Mouse (Mus musculus) layer of hippocampus, adult 18-20 months (tissue): ENCODE results near the gene Tmem116. TPM values are rescaled to one million over a fixed set of nuclear protein-coding genes. Genes with fewer than 3 reads are reported as not detected.

Experiments used
- DNase-seq, 2 experiments: peaks; one replicate each; pipeline ENCODE4 v3.0.0; 2022; ENCODE audit warnings: low spot score in 2 of 2
- total RNA-seq, 2 experiments: library from RNA; stranded (reverse); gene quantifications; 2 replicates each; pipeline ENCODE4 v1.2.3; 2021

Gene Tmem116
- total RNA-seq, 2 experiments from 2014 or later = 8.4 to 8.9 TPM

DNA sequence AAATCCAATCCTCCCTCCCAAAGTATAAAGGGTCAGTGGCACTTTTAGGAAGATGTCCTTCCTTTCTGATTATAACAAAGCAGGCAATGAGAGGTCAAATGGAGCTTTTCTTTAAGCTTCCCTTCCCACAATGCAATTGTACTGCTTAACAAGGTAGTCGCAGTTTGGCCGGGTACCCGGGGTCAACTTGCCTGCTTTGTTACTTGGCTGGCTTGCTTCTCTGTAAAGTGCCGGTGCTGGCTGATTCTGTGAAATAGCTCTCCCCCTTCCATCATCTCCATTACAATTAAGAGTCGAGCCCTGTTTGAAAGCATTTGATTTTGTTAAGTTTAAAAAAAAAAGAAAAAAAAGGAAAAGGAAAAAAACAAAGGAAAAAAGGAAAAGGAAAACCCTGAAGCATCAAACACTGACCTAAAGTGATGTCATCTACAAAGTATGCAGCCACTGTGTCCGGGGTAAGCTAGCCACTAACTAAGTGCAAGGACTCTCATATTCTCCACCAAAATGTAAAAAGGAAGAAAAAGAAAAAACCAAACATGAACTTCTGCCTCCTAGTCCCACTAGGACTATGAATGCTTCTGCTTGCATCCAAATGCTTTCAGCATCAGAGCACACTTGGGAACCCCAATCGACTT is 85.3 kb downstream of the Tmem116 start:
- DNase-seq = no peak

DNA sequence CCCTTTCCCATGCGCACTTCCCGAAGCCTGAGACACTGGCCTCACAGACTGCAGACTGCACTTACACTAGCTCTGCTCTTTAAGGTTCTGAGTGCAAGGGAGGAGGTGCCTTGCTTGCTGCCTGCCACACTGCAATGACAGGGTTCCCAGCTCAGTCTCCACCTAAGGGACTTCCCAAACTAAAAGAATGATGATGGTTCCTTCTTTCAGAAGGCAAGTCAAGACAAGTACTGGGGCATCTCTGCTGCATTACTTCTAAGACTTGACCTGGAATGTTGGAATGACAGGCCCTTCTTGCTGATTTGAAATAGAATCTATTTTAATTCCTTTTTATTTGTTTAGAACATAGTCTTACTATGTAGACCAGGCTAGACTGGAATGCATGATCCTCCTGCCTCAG is 85.9 kb downstream of the Tmem116 start:
- DNase-seq = no peak

DNA sequence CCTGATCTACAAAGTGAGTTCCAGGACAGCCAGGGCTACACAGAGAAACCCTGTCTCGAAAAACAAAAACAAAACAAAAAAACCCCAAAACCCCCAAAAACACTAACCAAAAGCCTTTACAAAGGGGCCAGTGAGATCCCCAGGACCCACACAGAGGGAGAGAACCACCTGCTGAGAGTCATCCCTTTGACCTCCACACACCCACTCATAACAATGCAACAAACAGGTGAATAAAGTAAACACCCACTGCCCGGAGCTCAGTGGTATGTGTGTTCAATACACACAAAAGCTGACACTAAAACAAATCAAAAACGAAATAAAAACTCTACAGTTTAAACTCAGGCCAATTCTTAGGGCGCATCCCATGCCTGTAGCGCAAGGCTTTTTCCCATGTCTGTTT is 88.4 kb downstream of the Tmem116 start:
- DNase-seq = no peak

DNA sequence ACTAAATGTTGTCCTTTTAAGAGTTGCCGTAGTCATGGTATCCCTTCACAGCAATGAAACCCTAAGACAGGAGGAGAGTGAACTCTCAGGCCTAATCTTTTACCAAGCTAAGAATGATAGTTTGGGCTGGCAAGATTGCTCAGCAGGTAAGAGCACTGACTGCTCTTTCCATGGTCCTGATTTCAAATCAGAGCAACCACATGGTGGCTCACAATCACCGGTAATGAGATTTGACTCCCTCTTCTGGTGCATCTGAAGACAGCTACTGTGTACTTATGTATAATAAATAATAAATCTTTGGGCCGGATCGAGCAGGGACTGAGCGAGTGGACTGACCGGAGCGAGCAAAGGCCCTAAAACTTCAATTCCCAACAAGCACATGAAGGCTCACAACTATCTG is 89.5 kb downstream of the Tmem116 start:
- no peak for DNase-seq

DNA sequence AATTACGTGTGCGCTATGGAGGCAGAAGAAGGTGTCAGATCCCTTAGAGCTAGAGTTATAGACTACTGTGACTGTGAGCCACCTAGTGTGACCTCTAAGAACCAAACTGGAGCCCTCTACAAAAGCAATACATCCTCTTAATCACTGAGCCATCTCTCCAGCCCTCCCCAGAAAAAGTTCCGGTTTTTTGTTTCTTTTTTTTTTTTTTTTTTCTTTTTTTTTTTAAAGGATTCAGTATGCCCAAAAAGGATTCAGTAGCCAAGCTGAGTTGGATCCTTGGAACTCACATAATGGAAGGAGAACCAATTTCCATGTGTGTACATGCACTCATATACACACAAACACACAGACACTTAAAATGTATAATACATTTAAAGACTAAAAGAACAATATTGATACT is 91.7 kb downstream of the Tmem116 start:
- DNase-seq = no peak

DNA sequence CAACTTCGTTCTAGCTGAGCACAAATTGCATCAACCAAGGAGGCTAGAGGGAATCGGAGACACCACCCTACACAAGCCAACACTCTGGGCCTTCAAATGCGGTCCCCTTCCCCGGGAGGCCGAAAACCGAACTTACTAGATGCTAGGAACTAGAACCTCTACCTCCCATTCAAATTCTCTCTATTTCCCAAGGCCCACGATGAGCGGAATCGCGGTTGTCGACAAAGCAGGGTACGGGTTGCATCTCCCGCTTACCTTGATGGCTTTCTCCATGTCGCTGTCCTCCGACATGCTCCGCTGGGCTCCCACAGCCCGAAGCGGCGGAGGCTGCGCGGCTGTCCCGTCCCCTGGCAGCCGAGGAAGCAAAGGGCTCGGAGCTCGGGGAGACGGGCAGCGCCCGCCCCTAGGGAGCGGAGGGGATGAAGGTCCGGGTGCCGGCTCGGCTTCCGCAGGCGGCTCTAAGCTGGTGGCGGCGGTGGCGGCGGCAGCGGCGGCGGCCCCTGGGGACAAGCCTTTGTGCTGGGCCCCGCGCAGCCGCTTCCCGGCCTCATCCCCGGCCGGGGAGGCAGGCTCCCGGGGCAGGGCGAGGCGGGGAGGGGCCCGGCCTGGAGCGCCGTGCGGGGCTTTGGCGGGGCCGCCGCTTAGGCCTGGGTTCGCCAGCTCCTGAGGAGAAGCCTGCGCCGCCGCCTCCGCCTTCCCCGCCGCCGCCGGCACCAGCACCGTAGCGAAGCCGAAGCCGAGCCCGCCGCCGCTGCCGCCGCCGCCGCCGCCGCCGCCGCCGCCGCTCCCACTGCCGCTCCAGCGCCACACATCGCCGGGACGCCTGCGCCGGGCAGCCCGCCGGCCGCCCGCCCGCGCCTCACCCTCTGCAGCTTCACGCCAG is 93.5 kb downstream of the Tmem116 start, which contains the start of the genes Adam1a and Gm42878:
TSS of gene Adam1a (minus strand) at position 573 of the 883 bp plus-strand sequence.
TSS of gene Gm42878 (minus strand) at position 573 of the 883 bp plus-strand sequence.
- DNase-seq = no peak

DNA sequence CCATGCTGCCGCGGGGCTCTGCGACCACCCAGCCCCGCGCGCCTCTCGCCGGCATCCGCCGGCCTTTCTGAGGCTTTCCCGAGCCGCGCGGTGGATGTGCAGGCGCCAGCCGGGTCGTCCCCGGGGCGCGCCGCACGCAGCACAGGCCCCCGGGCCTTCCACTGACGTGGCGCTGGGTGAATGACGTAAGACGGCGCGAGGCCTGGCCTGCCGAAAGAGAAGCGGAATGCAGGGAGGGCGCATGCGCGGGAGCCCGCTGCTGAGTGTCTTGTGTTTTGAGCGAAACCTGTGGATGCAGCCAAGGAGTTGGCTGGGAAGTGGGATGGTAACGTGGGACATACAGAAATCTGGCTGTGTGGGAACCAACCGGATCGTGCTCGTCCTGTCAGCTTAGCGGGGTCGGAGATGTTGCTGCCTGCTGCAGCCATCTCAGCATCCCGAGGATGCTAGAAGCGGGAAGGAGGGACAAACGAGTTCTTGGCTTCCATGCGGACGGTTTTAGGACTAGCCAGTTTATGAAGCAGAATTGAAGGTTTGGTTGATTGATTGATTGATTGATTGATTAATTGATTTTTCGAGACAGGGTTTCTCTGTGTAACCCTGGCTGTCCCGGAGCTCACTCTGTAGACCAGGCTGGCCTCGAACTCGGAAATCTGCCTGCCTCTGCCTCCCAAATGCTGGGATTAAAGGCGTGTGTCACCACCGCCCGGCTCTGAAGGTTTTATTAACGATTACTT is 94.3 kb downstream of the Tmem116 start, which contains the start of gene Mapkapk5:
TSS of gene Mapkapk5 (minus strand) at position 113 of the 737 bp plus-strand sequence.
- DNase-seq = peak; percentile 95 to 98

DNA sequence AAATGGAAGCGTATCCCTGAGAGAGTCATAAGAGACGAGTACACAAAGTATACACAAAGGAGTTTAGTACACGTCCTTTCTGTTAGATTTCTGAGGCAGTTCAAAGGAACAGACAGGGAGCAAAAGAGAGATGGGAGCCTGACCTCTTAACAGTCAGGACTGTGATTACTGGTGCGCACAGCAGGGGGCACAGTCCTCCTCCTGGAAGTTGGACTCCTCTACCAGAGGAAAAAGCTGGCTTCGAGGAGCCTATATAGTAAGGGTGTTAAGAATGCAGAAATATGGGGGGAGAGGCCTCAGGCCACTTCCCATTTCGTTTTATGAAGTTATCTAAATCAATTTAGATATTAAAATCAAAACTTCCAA is 94.8 kb downstream of the Tmem116 start:
- peak; percentile 22 to 66 for DNase-seq

DNA sequence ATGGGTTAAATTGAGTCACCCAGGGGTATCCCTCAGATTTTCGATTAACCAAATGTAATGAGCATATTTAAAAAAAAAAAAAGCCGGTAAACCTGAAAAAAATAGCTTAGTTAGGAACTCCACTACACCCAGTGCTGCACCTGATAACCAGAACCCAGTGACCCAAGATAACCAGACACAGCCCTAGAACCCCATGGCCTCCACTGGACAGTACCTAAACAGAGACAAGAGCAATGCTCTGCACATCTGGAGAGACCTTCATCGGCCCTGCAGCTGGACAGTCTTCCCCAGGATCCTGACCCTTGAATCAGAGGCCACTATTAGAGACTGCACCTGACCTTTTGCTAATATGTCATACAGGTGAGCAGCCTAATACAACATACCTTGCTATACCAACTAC is 95.4 kb downstream of the Tmem116 start:
- DNase-seq = no peak

DNA sequence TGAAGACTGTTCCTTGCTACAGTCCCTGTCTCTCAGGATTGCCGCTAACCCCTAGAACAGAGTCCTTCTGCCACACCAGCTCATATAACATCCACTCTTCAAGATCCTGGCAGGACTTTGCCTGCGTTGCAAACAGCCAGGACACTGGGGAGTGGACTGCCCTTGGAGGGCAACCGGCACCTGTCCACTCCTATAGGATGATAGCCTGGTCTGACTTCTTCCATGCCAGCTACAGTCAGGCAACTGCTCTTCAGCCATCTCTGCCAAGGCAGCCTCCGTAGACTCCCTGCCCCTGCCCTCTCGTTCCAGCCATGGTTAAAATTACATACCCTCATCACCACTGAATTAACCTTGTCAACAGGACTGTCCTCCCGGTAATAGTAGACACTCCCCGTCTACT is 97.5 kb downstream of the Tmem116 start:
- no peak for DNase-seq

DNA sequence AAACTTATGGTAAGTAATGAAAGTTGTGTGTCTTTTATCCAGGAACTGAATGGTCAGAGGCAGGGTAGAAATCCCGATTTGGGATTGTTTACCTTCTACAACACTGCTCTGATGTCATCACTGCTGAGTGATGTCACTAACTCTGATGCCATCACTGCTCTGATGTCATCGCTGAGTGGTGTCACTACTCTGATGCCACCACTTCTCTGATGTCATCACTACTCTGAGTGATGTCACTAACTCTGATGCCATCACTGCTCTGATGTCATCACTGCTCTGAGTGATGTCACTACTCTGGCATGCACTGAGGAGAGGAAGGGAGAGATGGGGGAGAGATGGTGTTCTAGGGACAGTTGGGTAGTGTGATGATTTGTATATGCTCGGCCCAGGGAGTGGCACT is 110.7 kb downstream of the Tmem116 start:
- no peak for DNase-seq

DNA sequence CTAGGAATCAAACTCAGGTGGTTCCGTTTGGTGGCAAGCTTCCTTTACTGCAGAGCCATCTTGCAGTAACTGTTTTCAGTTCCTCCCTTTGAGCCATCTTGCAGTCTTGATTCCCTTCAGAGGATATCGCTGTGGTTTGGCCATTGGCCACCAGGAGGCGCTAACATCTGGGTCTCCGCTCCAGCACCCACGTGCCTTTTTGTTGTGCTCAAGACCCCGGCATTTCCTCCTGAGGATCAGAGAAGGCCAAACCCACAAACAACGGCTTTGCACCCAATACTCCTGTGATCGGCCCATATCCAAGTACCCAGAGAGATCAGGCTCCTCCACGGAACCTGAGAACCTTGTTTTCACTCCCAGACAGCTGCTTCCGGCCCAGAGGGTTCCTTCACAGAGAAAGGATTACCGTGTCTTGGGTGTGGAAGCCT is 112.8 kb downstream of the Tmem116 start:
- DNase-seq = peak; percentile 47 to 87

DNA sequence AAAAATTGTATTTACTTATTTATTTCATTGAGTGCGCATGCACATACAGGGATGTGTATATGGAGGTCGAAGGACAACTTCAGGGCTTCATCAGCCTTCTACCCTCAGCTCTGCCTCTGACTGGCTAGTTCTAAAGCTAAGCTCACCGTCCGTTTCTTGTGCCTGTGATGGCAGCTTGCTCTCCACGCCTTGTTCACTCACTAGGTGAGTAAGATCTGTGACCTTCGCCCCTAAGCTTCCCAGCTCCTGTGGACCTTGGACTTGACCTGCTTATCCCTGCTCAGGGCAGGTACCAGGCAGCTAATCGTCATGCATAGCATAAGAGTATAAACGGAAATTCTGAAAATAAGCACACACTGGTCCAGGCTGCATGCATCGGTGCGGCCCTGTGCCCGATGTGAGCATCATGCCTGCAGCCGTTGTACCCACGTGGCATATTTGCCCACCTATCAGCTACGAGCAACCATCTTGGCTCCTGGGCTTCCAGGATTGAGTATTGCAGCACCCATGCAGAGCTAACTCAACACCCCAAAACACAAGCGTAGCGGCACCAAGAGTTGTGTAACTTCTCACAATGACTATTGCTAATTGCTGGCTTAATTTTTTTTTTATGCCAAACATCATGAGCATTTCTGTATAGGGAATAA is 114.5 kb downstream of the Tmem116 start:
- no peak for DNase-seq

DNA sequence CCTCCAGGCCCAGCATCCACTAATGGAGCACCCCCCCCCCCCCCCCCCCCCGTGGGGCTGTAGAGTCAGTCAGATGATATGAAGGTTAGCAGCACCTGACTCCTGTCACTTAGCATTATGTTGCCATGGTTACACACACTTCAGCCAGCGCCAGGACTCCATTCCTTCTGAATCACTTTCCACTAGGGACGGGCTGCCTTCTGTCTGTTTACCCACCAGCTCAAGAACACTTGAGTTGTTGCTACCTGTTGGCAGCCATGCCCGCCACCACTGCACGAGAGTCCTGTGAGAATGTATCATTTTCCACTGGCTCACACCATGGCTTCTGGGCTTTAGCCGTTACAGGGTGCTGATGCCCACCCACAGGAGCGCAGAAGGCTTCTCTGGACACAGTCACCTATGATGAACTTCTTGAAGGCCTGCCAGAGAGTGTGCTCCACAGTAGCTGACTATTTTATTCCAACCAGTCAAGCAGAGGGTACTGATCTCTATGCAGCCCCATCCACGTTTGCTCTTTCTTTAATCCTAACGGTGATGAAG is 118.3 kb downstream of the Tmem116 start:
- DNase-seq = no peak

DNA sequence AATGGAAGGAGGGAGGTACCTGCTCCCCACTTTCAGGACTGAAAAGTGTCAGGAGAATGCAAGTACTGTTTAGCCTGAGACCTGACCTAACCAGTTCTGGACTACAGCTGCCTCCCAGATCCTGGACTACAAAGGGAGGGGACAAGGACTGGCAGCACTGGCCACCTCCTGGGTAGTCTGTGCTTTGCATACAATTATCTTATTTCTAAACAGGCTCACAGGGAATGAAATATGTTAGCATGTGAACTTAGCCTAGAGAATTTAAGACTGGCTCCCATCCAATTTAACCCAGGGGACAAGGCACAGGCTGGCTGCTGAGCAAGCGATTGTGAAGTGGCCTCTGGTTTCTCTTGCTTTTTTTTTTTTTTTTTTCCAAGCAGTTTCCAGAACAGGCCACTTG is 119.1 kb downstream of the Tmem116 start:
- no peak for DNase-seq

Other genes with a start within 250 kb of the Tmem116 start
- 100 to 1,000 TPM; 493 to 505 TPM for gene Rpl6, start 247.4 kb upstream of the Tmem116 start, total RNA-seq
- 100 to 1,000 TPM; 156 to 168 TPM for gene Hectd4, start 231.7 kb upstream of the Tmem116 start, total RNA-seq
- gene Trafd1, start 66.3 kb upstream of the Tmem116 start, total RNA-seq = 10 to 100 TPM; 73.2 to 74.7 TPM
- 10 to 100 TPM; 39.4 to 39.8 TPM for gene Naa25, start 54.0 kb upstream of the Tmem116 start, total RNA-seq
- 100 to 1,000 TPM; 140 to 150 TPM for gene Erp29, start 613 bp downstream of the Tmem116 start, total RNA-seq
- gene Adam1b, start 51.5 kb downstream of the Tmem116 start, total RNA-seq = under 1 TPM in 1 of 2 experiments, not detected in 1; 0.10 TPM
- gene Adam1a, start 93.6 kb downstream of the Tmem116 start, total RNA-seq = 10 to 100 TPM; 17.0 to 19.6 TPM
- gene Gm42878, start 93.6 kb downstream of the Tmem116 start, total RNA-seq = not detected
- 10 to 100 TPM; 59.6 to 63.1 TPM for gene Mapkapk5, start 94.0 kb downstream of the Tmem116 start, total RNA-seq
- gene Aldh2, start 141.9 kb downstream of the Tmem116 start, total RNA-seq = 100 to 1,000 TPM; 136 to 161 TPM
- 1 to 10 TPM; 6.1 to 6.8 TPM for gene Acad12, start 167.0 kb downstream of the Tmem116 start, total RNA-seq
- gene Acad10, start 208.6 kb downstream of the Tmem116 start, total RNA-seq = 1 to 10 TPM; 3.7 to 5.8 TPM
- 10 to 100 TPM; 67.4 to 67.7 TPM for gene Brap, start 208.7 kb downstream of the Tmem116 start, total RNA-seq